Mouse (Mus musculus) erythroid progenitor cell, adult 5-6 weeks (primary cell): ENCODE data around the gene Psma5. TPM values are rescaled to one million over a fixed set of nuclear protein-coding genes. Genes with fewer than 3 reads are reported as not detected.
A peak's percentile ranks its signal among the peaks of the same experiment; 100 is the strongest.
"Not testable (repeated sequence)": the region's sequence is repeated elsewhere in the genome, so short reads cannot be mapped to it uniquely, and the experiment has no call there.

Source experiments
- ATAC-seq: replicated peaks from 2 replicates; pipeline ENCODE4 v1.8.0; 2016; ENCODE audit warnings: moderate number of reproducible peaks, mild to moderate bottlenecking, moderate TSS enrichment, inconsistent platforms; ENCODE audit not compliant: poor library complexity, low FRiP score, severe bottlenecking
- total RNA-seq, 2 experiments: library from RNA; stranded (forward) in 1 of 2; stranded (reverse) in 1 of 2; fragments of 150-400 nt in 1 of 2; fragments of 186-747, 209-891 nt in 1 of 2; gene quantifications; 2 replicates each; pipeline versions ENCODE4 v1.2.3 to v1.2.4; 2015 to 2017; ENCODE audit warnings: low replicate concordance in 2 of 2

Gene Psma5
- total RNA-seq, 2 experiments from 2014 or later: 49.7 to 78.8 TPM

GRCm38 (mm10) chr3:108279495-108279894, 22.8 kb downstream of the Psma5 start:
- not testable (repeated sequence) for ATAC-seq

- ATAC-seq: no peak
Measured at GRCm38 (mm10) chr3:108282401-108283240, 25.9 kb downstream of the Psma5 start.

- no peak for ATAC-seq
Measured at GRCm38 (mm10) chr3:108283241-108283561, 26.5 kb downstream of the Psma5 start.

- ATAC-seq: peak; percentile 59
Measured at GRCm38 (mm10) chr3:108283781-108284601, 27.3 kb downstream of the Psma5 start, which contains the start of gene Sort1. Sort1 (plus strand) TSS chr3:108284082.

GRCm38 (mm10) chr3:108285078-108285711, 28.5 kb downstream of the Psma5 start:
- no peak for ATAC-seq

- ATAC-seq: no peak
Measured at GRCm38 (mm10) chr3:108286671-108287439, 30.1 kb downstream of the Psma5 start.

GRCm38 (mm10) chr3:108287811-108288805, 31.4 kb downstream of the Psma5 start:
- no peak for ATAC-seq

- ATAC-seq: no peak
Measured at GRCm38 (mm10) chr3:108289311-108290130, 32.8 kb downstream of the Psma5 start.

- no peak for ATAC-seq
Measured at GRCm38 (mm10) chr3:108291036-108291799, 34.5 kb downstream of the Psma5 start.

GRCm38 (mm10) chr3:108294398-108294797, 37.7 kb downstream of the Psma5 start:
- no peak for ATAC-seq

- ATAC-seq: 0 out of 2 replicates have a peak, but pooled peaks have one; percentile 5
Measured at GRCm38 (mm10) chr3:108295379-108296219, 38.9 kb downstream of the Psma5 start.

GRCm38 (mm10) chr3:108296220-108297049, 39.7 kb downstream of the Psma5 start:
- ATAC-seq: peak; percentile 91

GRCm38 (mm10) chr3:108297050-108297419, 40.3 kb downstream of the Psma5 start:
- no peak for ATAC-seq

- ATAC-seq: no peak
Measured at GRCm38 (mm10) chr3:108297603-108298553, 41.2 kb downstream of the Psma5 start.
